Mouse (Mus musculus) forebrain, embryonic 16.5 days (tissue): ENCODE results near the gene Ufm1. TPM values are rescaled to one million over a fixed set of nuclear protein-coding genes. Genes with fewer than 3 reads are reported as not detected.

ENCODE experiments used
- ATAC-seq: fragments of 200-750 bp; cut with Nextera tagmentation; 2 replicates; pipeline ENCODE4 v1.8.0; 2017; ENCODE audit warnings: mild to moderate bottlenecking, moderate library complexity
- H3K27ac ChIP-seq: fragments of 300-500 bp; sonication (generic); 2 replicates; pipeline ENCODE4 v1.5.1; 2014; ENCODE audit warnings: low read length, control low read depth
- H3K27me3 ChIP-seq: fragments of 300-500 bp; sonication (generic); replicated peaks from 2 replicates; pipeline ENCODE4 v1.6.1; 2014; ENCODE audit warnings: low read length; ENCODE audit not compliant: control insufficient read depth, insufficient read depth
- H3K36me3 ChIP-seq: fragments of 300-500 bp; sonication (generic); 2 replicates; pipeline ENCODE4 v1.6.1; 2014; ENCODE audit not compliant: control insufficient read depth, insufficient read depth
- H3K4me1 ChIP-seq: fragments of 300-500 bp; sonication (generic); replicated peaks from 2 replicates; pipeline ENCODE4 v1.6.1; 2014; ENCODE audit warnings: low read length; ENCODE audit not compliant: control insufficient read depth, insufficient read depth
- H3K4me2 ChIP-seq: fragments of 300-500 bp; sonication (generic); 2 replicates; pipeline ENCODE4 v1.6.1; 2014; ENCODE audit warnings: mild to moderate bottlenecking, low read length, control low read depth
- H3K4me3 ChIP-seq: fragments of 300-500 bp; sonication (generic); replicated peaks from 2 replicates; pipeline ENCODE4 v1.5.1; 2014; ENCODE audit warnings: mild to moderate bottlenecking, low read length, control low read depth
- H3K9ac ChIP-seq: fragments of 300-500 bp; sonication (generic); replicated peaks from 2 replicates; pipeline ENCODE4 v1.6.1; 2014; ENCODE audit warnings: low read depth, low read length, control low read depth
- H3K9me3 ChIP-seq: fragments of 300-500 bp; sonication (generic); 2 replicates; pipeline ENCODE4 v1.6.1; 2016; ENCODE audit warnings: low read length; ENCODE audit not compliant: control insufficient read depth
- WGBS: fragments of 180-500 bp; shearing (Covaris S2); extraction: QIAGEN DNeasy Blood & Tissue Kit; methylation state at CpG from one replicate; pipeline ENCODE4 v1.1.7; 2014; 5-methylcytosine and 5-hydroxymethylcytosine counted together
- polyA plus RNA-seq: library from polyadenylated mRNA; unstranded; fragments of >200 nt; fragmentation: Nextera tagmentation; extraction: Ambion mirVana; gene quantifications from 2 replicates; pipeline ENCODE4 v1.2.1, GENCODE M21; 2015

Gene Ufm1
- polyA plus RNA-seq = 98.8 and 121 TPM in 2 replicates

- Histone ChIP-seq H3K9ac (peak within 1 kb of the TSS; percentile 64), H3K9me3 (no peaks in the 10 kb centered on the region), H3K27ac (no peak within 1 kb of the TSS), H3K36me3 (peaks cover 17% of the 10 kb centered on the region), H3K4me2 (peak within 1 kb of the TSS; percentile 63), H3K4me1 (peaks cover 11% of the 10 kb centered on the region), H3K4me3 (peak within 1 kb of the TSS; percentile 68), H3K27me3 (no peaks in the 10 kb centered on the region)
- ATAC-seq = peak; percentile 99
- under 1% methylated on average over 58 of the region's 58 CpGs for WGBS
Measured at GRCm38 (mm10) chr3:53863383-53864220, at the start of gene Ufm1. Gene Ufm1 (minus strand): TSS chr3:53863830.

- H3K36me3 ChIP-seq = no peaks in the 10 kb centered on the region
- ATAC-seq = peak; percentile 95
- 60% methylated on average over 12 of the region's 12 CpGs for WGBS
- H3K9me3 ChIP-seq = no peaks in the 10 kb centered on the region; the same call in 1 of the 2 replicates
- H3K27me3 ChIP-seq = no peaks in the 10 kb centered on the region
- H3K4me1 ChIP-seq = no peaks in the 10 kb centered on the region; the same call in 1 of the 2 replicates
- H3K9ac ChIP-seq = no peak overlapping the region
- peak overlapping the region; percentile 66 for H3K27ac ChIP-seq
- H3K4me2 ChIP-seq = no peak overlapping the region
- no peak overlapping the region for H3K4me3 ChIP-seq
Measured at GRCm38 (mm10) chr3:53890619-53891540, 27.2 kb upstream of the Ufm1 start.

GRCm38 (mm10) chr3:53871596-53871995 is 8.0 kb upstream of the Ufm1 start:
- Histone ChIP-seq H3K9me3 (no peaks in the 10 kb centered on the region), H3K36me3 (no peaks in the 10 kb centered on the region), H3K9ac (no peak overlapping the region), H3K4me2 (no peak overlapping the region), H3K27ac (no peak overlapping the region), H3K27me3 (no peaks in the 10 kb centered on the region), H3K4me3 (no peak overlapping the region), H3K4me1 (peaks cover 5% of the 10 kb centered on the region; the same call in 1 of the 2 replicates)
- WGBS = 93% methylated on average over 1 of the region's 1 CpGs
- ATAC-seq = no peak

- WGBS = 85% methylated on average over 6 of the region's 6 CpGs
- Histone ChIP-seq H3K9me3 (no peaks in the 10 kb centered on the region), H3K4me2 (no peak overlapping the region), H3K27ac (no peak overlapping the region), H3K4me1 (peaks cover 5% of the 10 kb centered on the region; the same call in 1 of the 2 replicates), H3K27me3 (no peaks in the 10 kb centered on the region), H3K36me3 (no peaks in the 10 kb centered on the region), H3K4me3 (no peak overlapping the region), H3K9ac (no peak overlapping the region)
- ATAC-seq = no peak
Measured at GRCm38 (mm10) chr3:53870482-53870881, 6.9 kb upstream of the Ufm1 start.

GRCm38 (mm10) chr3:53869263-53869662 is 5.6 kb upstream of the Ufm1 start:
- no peak overlapping the region for H3K9ac ChIP-seq
- no peaks in the 10 kb centered on the region for H3K9me3 ChIP-seq
- no peak overlapping the region for H3K4me3 ChIP-seq
- H3K36me3 ChIP-seq = no peaks in the 10 kb centered on the region
- no peak for ATAC-seq
- 0% methylated on average over 1 of the region's 1 CpGs for WGBS
- no peak overlapping the region for H3K27ac ChIP-seq
- no peaks in the 10 kb centered on the region for H3K27me3 ChIP-seq
- no peak overlapping the region for H3K4me2 ChIP-seq
- H3K4me1 ChIP-seq = peaks cover 7% of the 10 kb centered on the region

GRCm38 (mm10) chr3:53868212-53868611 is 4.6 kb upstream of the Ufm1 start:
- Histone ChIP-seq H3K36me3 (no peaks in the 10 kb centered on the region), H3K27ac (no peak overlapping the region), H3K4me3 (no peak overlapping the region), H3K27me3 (no peaks in the 10 kb centered on the region), H3K9me3 (no peaks in the 10 kb centered on the region), H3K4me1 (peaks cover 8% of the 10 kb centered on the region), H3K9ac (no peak overlapping the region), H3K4me2 (no peak overlapping the region)
- 90% methylated on average over 4 of the region's 4 CpGs for WGBS
- ATAC-seq = no peak

GRCm38 (mm10) chr3:53854831-53855230 is 8.8 kb downstream of the Ufm1 start:
- H3K9me3 ChIP-seq = no peaks in the 10 kb centered on the region
- no peak for ATAC-seq
- no peak overlapping the region for H3K9ac ChIP-seq
- no peak overlapping the region for H3K4me2 ChIP-seq
- H3K4me3 ChIP-seq = no peak overlapping the region
- WGBS = 84% methylated on average over 3 of the region's 3 CpGs
- H3K4me1 ChIP-seq = no peaks in the 10 kb centered on the region
- H3K27ac ChIP-seq = no peak overlapping the region
- no peaks in the 10 kb centered on the region for H3K27me3 ChIP-seq
- peaks cover 11% of the 10 kb centered on the region for H3K36me3 ChIP-seq

- Histone ChIP-seq H3K27ac (no peak overlapping the region), H3K4me3 (no peak overlapping the region), H3K36me3 (peaks cover 7% of the 10 kb centered on the region), H3K9me3 (no peaks in the 10 kb centered on the region), H3K4me1 (no peaks in the 10 kb centered on the region), H3K9ac (no peak overlapping the region), H3K4me2 (no peak overlapping the region), H3K27me3 (no peaks in the 10 kb centered on the region)
- ATAC-seq = no peak
- WGBS = 86% methylated on average over 4 of the region's 4 CpGs
Measured at GRCm38 (mm10) chr3:53854261-53854660, 9.4 kb downstream of the Ufm1 start.

GRCm38 (mm10) chr3:53848262-53848661 is 15.4 kb downstream of the Ufm1 start:
- no peak overlapping the region for H3K4me2 ChIP-seq
- WGBS = 81% methylated on average over 11 of the region's 11 CpGs
- H3K4me3 ChIP-seq = no peak overlapping the region
- no peak overlapping the region for H3K9ac ChIP-seq
- H3K27me3 ChIP-seq = no peaks in the 10 kb centered on the region
- no peaks in the 10 kb centered on the region for H3K36me3 ChIP-seq
- no peak for ATAC-seq
- H3K4me1 ChIP-seq = 0 out of 2 replicates have a peak, but pooled peaks cover 2% of the 10 kb centered on the region
- no peak overlapping the region for H3K27ac ChIP-seq
- H3K9me3 ChIP-seq = no peaks in the 10 kb centered on the region
